Mouse (Mus musculus) kidney, postnatal 0 days (tissue): ENCODE measurements around the gene Dusp28. TPM values are rescaled to one million over a fixed set of nuclear protein-coding genes. Genes with fewer than 3 reads are reported as not detected.

Experiments
- ATAC-seq: fragments of 200-750 bp; cut with Nextera tagmentation; replicated peaks from 2 replicates; pipeline ENCODE4 v1.8.0; 2017; ENCODE audit warnings: low read depth, moderate number of reproducible peaks, moderate TSS enrichment, moderate library complexity; ENCODE audit not compliant: low FRiP score
- DNase-seq: peaks from one replicate; pipeline ENCODE4 v3.0.0-alpha.2; 2016; ENCODE audit warnings: low spot score
- H3K27ac ChIP-seq: fragments of 300-500 bp; sonication (generic); 2 replicates; pipeline ENCODE4 v1.5.1; 2014; ENCODE audit warnings: mild to moderate bottlenecking
- H3K27me3 ChIP-seq: fragments of 300-500 bp; sonication (generic); 2 replicates; pipeline ENCODE4 v1.6.1; 2014; ENCODE audit warnings: low read length, mixed read lengths; ENCODE audit not compliant: insufficient read depth
- H3K36me3 ChIP-seq: fragments of 300-500 bp; sonication (generic); 2 replicates; pipeline ENCODE4 v1.6.1; 2014; ENCODE audit warnings: low read length, mixed read lengths; ENCODE audit not compliant: insufficient read depth
- H3K4me1 ChIP-seq: fragments of 300-500 bp; sonication (generic); replicated peaks from 2 replicates; pipeline ENCODE4 v1.6.1; 2014; ENCODE audit warnings: antibody characterized with exemption, low read length, mixed read lengths; ENCODE audit not compliant: insufficient read depth
- H3K4me2 ChIP-seq: fragments of 300-500 bp; sonication (generic); 2 replicates; pipeline ENCODE4 v1.6.1; 2014; ENCODE audit warnings: mild to moderate bottlenecking, low read length, moderate library complexity, mixed read lengths
- H3K4me3 ChIP-seq: fragments of 300-500 bp; sonication (generic); replicated peaks from 2 replicates; pipeline ENCODE4 v1.5.1; 2014; ENCODE audit warnings: low read depth, low read length
- H3K9ac ChIP-seq: fragments of 300-500 bp; sonication (generic); 2 replicates; pipeline ENCODE4 v1.6.1; 2014; ENCODE audit warnings: low read depth, low read length
- H3K9me3 ChIP-seq: fragments of 300-500 bp; sonication (generic); replicated peaks from 2 replicates; pipeline ENCODE4 v1.6.1; 2016; ENCODE audit warnings: low read length, inconsistent platforms, mixed read lengths
- CTCF ChIP-seq: IDR thresholded peaks from 2 replicates; pipeline ENCODE4 v1.5.1; 2016; ENCODE audit warnings: antibody characterized with exemption, low read depth, mild to moderate bottlenecking, moderate library complexity
- WGBS: fragments of 180-500 bp; shearing (Covaris S2); extraction: QIAGEN DNeasy Blood & Tissue Kit; methylation state at CpG from one replicate; pipeline ENCODE4 v1.1.7; 2014; 5-methylcytosine and 5-hydroxymethylcytosine counted together
- polyA plus RNA-seq: library from polyadenylated mRNA; unstranded; fragments of >200 nt; fragmentation: Nextera tagmentation; extraction: Ambion mirVana; gene quantifications from 2 replicates; pipeline ENCODE4 v1.2.1, GENCODE M21; 2015

Dusp28 gene
- polyA plus RNA-seq, 1 experiment from 2014 or later, result 22.3 TPM

DNA sequence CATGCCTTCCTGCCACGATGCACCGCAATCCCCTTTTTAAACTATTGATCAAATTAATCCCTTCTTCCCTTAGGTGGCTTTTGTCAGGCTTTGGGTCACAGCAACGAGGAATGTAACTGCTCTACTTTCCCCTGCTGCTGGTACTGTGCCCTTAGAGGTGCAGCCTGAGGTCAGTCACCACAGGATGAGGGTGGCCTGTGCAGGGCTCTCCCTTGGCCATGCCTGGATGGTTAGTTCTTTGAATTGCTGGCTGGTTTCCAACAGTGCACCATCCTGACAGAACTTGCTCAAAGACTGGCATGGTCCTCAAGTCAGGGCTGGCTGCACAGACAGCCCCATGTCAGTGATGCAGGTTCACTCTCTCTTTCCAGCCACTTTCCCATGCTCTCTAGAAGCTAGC is 32.8 kb upstream of the Dusp28 start:
- 78% methylated on average over 3 of the region's 3 CpGs for whole genome bisulfite sequencing
- Histone ChIP-seq H3K4me1 (0 out of 2 replicates have a peak, but pooled peaks cover 2% of the 10 kb centered on the region), H3K27ac (no peak overlapping the region), H3K9ac (no peak overlapping the region), H3K36me3 (no peaks in the 10 kb centered on the region), H3K4me2 (no peak overlapping the region), H3K4me3 (no peak overlapping the region), H3K9me3 (no peaks in the 10 kb centered on the region), H3K27me3 (no peaks in the 10 kb centered on the region)
- TF ChIP-seq CTCF, result no peak
- DNase-seq, result no peak
- no peak; the same call in 1 of the 2 replicates for ATAC-seq

DNA sequence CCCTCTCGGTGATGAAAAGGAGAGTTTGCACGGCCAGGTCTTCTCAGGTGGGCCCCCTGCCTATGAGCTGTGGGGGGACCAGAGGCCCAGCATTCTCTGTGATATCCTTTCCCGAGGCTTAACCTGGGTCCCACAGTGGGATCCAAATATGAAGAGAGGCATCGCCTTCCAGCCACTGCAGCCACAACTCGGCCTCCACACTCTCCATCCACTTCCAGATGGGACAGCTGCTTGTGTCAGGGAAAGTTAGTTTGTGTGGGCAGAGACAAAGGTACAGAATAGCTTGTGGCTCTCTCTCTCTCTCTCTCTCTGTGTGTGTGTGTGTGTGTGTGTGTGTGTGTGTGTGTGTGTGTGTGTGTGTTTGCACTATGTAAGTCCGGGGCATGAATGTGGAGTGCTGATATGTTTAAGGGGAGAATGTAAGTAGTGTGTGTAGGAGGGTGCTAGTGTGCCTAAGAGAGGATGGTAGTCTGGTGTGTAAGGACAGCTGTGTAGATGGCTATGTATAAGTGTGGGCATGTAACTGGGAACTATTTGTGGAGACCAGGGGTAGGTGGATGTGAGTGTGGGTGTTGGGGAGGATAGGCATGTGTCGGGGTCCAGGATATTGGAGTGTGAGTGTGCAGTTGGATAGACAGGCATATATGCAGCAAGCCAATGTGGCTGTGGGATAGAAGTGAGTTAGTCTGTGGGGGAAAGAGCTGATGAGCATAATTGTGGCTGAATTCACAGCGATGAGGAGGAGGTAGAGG is 31.2 kb upstream of the Dusp28 start:
- no peak for TF ChIP-seq CTCF
- H3K9me3 ChIP-seq, result no peaks in the 10 kb centered on the region
- ATAC-seq (no peak), DNase-seq (no peak)
- 0 out of 2 replicates have a peak, but pooled peaks cover 2% of the 10 kb centered on the region for H3K4me1 ChIP-seq
- WGBS, result 75% methylated on average over 8 of the region's 8 CpGs
- no peak overlapping the region for H3K27ac ChIP-seq
- H3K9ac ChIP-seq, result no peak overlapping the region
- no peaks in the 10 kb centered on the region for H3K27me3 ChIP-seq
- H3K4me3 ChIP-seq, result no peak overlapping the region
- no peak overlapping the region for H3K4me2 ChIP-seq
- no peaks in the 10 kb centered on the region for H3K36me3 ChIP-seq

DNA sequence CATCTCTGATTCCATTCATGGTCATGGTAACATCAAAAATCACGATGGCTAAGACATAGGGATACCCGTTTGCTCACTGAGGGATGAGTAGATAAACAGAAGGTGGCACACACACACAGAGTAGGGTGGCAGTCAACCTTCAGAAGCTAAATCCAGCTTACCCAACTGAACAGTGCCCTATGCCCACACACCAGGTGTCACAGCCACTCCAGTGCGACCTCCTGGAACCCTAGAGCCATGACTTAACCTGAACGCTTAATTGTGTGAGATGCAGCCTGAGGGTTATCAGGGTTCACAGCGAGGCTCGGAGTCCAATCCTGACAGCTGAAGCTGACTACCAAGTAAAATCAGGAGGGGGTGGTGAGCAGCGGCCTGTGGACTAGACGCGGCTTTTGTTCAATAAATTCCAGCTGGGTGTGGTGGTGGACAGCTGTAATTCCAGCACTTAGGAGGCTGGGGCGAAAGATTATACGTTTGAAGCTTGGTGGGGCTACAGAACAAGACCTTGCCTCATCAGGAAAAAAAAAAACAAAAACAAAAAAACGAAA is 29.3 kb upstream of the Dusp28 start:
- H3K27ac ChIP-seq, result no peak overlapping the region
- no peaks in the 10 kb centered on the region for H3K36me3 ChIP-seq
- H3K9ac ChIP-seq, result no peak overlapping the region
- peak; percentile 24 for DNase-seq
- H3K4me1 ChIP-seq, result 0 out of 2 replicates have a peak, but pooled peaks cover 2% of the 10 kb centered on the region
- no peak for ATAC-seq
- no peaks in the 10 kb centered on the region for H3K27me3 ChIP-seq
- TF ChIP-seq CTCF, result no peak
- H3K4me3 ChIP-seq, result no peak overlapping the region
- no peak overlapping the region for H3K4me2 ChIP-seq
- 34% methylated on average over 12 of the region's 12 CpGs for WGBS
- H3K9me3 ChIP-seq, result no peaks in the 10 kb centered on the region

DNA sequence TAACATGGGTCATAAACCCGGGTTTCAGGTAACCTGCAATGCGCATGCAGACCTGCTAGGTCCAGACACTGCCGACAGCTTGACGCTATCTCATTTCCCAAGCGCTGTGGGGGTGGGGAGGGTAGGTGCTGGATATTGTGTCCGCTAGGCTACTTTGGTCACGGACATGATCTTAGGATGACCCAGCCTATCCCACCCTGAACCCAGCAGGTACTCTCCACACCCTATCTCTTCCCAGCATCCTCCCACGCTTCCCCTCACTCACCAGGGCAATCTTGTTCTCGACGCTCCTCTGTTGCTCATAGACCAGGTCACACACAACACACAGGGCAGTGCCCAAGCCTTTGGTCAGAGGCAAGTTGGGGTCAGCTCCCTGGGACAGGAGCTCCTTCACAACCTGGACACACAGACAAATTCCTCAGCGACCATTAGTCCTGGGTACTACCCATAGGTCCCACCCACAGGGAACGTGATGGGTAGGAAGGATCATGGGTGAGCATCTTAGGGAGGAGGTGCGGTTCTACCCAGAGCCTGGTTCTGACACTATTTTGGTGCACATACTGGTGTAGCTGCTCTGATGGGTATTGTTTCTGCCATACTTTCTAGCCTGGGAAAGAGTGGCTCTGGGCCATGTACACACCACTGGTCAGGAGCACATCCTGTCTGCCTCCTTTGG is 28.6 kb upstream of the Dusp28 start:
- H3K9ac ChIP-seq, result no peak overlapping the region
- H3K36me3 ChIP-seq, result no peaks in the 10 kb centered on the region
- H3K9me3 ChIP-seq, result no peaks in the 10 kb centered on the region
- no peak for TF ChIP-seq CTCF
- ATAC-seq (peak; percentile 58), DNase-seq (peak; percentile 58)
- no peak overlapping the region for H3K4me3 ChIP-seq
- no peaks in the 10 kb centered on the region for H3K27me3 ChIP-seq
- no peak overlapping the region for H3K4me2 ChIP-seq
- 0 out of 2 replicates have a peak, but pooled peaks cover 2% of the 10 kb centered on the region for H3K4me1 ChIP-seq
- 44% methylated on average over 13 of the region's 13 CpGs for WGBS
- no peak overlapping the region for H3K27ac ChIP-seq

DNA sequence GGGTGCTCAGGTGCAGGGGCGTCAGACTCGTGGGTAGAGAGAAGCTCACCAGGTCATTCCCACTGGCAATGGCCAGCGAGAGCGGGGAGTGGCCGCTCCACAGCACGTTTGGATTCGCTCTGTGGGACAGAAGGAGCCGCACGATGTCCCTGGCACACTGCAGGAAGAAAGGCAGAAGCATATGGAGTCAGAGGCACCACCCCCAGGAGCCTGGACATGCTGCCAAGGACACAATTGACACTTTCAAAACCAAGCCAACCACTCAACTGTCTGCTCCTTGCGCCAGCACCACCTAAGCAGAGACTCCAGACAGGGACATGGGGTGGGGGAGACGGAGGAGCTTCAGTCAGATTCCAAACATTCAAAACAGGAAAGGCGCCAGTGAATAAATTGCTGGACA is 27.5 kb upstream of the Dusp28 start:
- no peaks in the 10 kb centered on the region for H3K36me3 ChIP-seq
- H3K9ac ChIP-seq, result no peak overlapping the region
- H3K4me2 ChIP-seq, result no peak overlapping the region
- TF ChIP-seq CTCF, result no peak
- H3K4me3 ChIP-seq, result no peak overlapping the region
- 87% methylated on average over 12 of the region's 12 CpGs for WGBS
- ATAC-seq, result no peak
- H3K9me3 ChIP-seq, result no peaks in the 10 kb centered on the region
- no peak overlapping the region for H3K27ac ChIP-seq
- no peaks in the 10 kb centered on the region for H3K4me1 ChIP-seq
- no peaks in the 10 kb centered on the region for H3K27me3 ChIP-seq
- DNase-seq, result no peak

DNA sequence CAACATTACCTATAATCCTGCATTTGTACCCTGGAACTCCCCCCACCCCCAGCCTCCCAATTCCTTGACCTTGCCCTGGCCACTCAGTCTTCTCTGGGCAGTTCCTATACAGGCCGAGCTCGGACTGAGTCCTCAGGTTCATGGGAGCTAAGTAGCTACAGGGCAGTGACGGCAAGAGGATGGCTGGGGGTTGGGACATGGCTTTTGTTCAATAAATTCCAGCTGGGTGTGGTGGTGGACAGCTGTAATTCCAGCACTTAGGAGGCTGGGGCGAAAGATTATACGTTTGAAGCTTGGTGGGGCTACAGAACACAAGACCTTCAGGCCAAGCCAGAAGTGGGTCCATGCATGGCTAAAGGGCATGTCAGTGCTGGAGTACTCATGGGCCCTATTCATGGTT is 26.7 kb upstream of the Dusp28 start:
- no peak for DNase-seq
- no peaks in the 10 kb centered on the region for H3K4me1 ChIP-seq
- no peaks in the 10 kb centered on the region for H3K27me3 ChIP-seq
- H3K9ac ChIP-seq, result no peak overlapping the region
- no peak for TF ChIP-seq CTCF
- WGBS, result 63% methylated on average over 5 of the region's 5 CpGs
- no peak overlapping the region for H3K27ac ChIP-seq
- no peak for ATAC-seq
- no peak overlapping the region for H3K4me3 ChIP-seq
- H3K9me3 ChIP-seq, result no peaks in the 10 kb centered on the region
- H3K4me2 ChIP-seq, result no peak overlapping the region
- H3K36me3 ChIP-seq, result no peaks in the 10 kb centered on the region
